Mouse (Mus musculus) cerebellum, postnatal 10 days (tissue): Measurements from ENCODE around the gene Fes.
A peak's percentile ranks its signal among the peaks of the same experiment; 100 is the strongest.
"Not testable (repeated sequence)": the region's sequence is repeated elsewhere in the genome, so short reads cannot be mapped to it uniquely, and the experiment has no call there.

Experiments
- DNase-seq, 2 experiments: peaks; one replicate each; pipeline ENCODE4 v3.0.0; 2021; ENCODE audit warnings: mixed read lengths in 2 of 2

Fes gene

GRCm38 (mm10) chr7:80404101-80404894 is 16.6 kb upstream of the Fes start:
- DNase-seq, result no peak

GRCm38 (mm10) chr7:80403551-80403950 is 15.8 kb upstream of the Fes start:
- peak; percentile 94 to 95 for DNase-seq

- DNase-seq, result peak; percentile 83 to 87
These were observed 15.0 kb upstream of the Fes start for GRCm38 (mm10) chr7:80402651-80403321.

- peak; percentile 65 to 70 for DNase-seq
These were observed 14.3 kb upstream of the Fes start for GRCm38 (mm10) chr7:80401860-80402641.

GRCm38 (mm10) chr7:80401041-80401859 is 13.5 kb upstream of the Fes start:
- no peak for DNase-seq

- no peak for DNase-seq
These were observed 12.8 kb upstream of the Fes start for GRCm38 (mm10) chr7:80400571-80400970.

- DNase-seq, result peak; percentile 80 to 90
These were observed 12.4 kb upstream of the Fes start for GRCm38 (mm10) chr7:80400099-80400498.

GRCm38 (mm10) chr7:80398654-80399444 is 11.1 kb upstream of the Fes start:
- DNase-seq, result peak in 1 of 2 experiments; percentile 53

GRCm38 (mm10) chr7:80397986-80398385 is 10.2 kb upstream of the Fes start:
- no peak for DNase-seq

- DNase-seq, result not testable (repeated sequence)
These were observed 8.7 kb upstream of the Fes start for GRCm38 (mm10) chr7:80396427-80396826.

GRCm38 (mm10) chr7:80394600-80394999 is 6.9 kb upstream of the Fes start:
- no peak for DNase-seq

- DNase-seq, result no peak
These were observed 4.4 kb upstream of the Fes start for GRCm38 (mm10) chr7:80392119-80392518.

- peak in 1 of 2 experiments; percentile 19 for DNase-seq
These were observed 613 bp downstream of the Fes start for GRCm38 (mm10) chr7:80387033-80387632.

- DNase-seq, result peak; percentile 97 to 99
These were observed 1.4 kb downstream of the Fes start for GRCm38 (mm10) chr7:80386235-80386930.

GRCm38 (mm10) chr7:80382919-80383318 is 4.8 kb downstream of the Fes start:
- DNase-seq, result peak in 1 of 2 experiments; percentile 11

GRCm38 (mm10) chr7:80379531-80379930 is 8.2 kb downstream of the Fes start:
- peak; percentile 68 to 75 for DNase-seq

GRCm38 (mm10) chr7:80377471-80377870 is 10.3 kb downstream of the Fes start:
- DNase-seq, result peak; percentile 76 to 86

GRCm38 (mm10) chr7:80376192-80376591 is 11.6 kb downstream of the Fes start:
- DNase-seq, result peak in 1 of 2 experiments; percentile 28

- DNase-seq, result no peak
These were observed 12.2 kb downstream of the Fes start for GRCm38 (mm10) chr7:80375376-80376039.

GRCm38 (mm10) chr7:80374733-80375132 is 13.0 kb downstream of the Fes start:
- DNase-seq, result no peak
